Mouse (Mus musculus): ENCODE data around the gene Meis1.

GRCm38 (mm10) chr11:19019204-19020171, 703 bp upstream of the Meis1 start:
- TF ChIP-seq CTCF (conservative IDR thresholded peaks at IDR 0.05; ENCODE audit: low read length) (no peak), POU5F1 (IDR thresholded peaks at IDR 0.05; ENCODE audit: borderline replicate concordance, low read length) (no peak), NANOG (IDR thresholded peaks at IDR 0.05; ENCODE audit: borderline replicate concordance, low read length) (no peak)

All from E14TG2a.4 (cell line).